Mouse (Mus musculus): ENCODE measurements around the gene Gsg1l.

Gsg1l gene

DNA sequence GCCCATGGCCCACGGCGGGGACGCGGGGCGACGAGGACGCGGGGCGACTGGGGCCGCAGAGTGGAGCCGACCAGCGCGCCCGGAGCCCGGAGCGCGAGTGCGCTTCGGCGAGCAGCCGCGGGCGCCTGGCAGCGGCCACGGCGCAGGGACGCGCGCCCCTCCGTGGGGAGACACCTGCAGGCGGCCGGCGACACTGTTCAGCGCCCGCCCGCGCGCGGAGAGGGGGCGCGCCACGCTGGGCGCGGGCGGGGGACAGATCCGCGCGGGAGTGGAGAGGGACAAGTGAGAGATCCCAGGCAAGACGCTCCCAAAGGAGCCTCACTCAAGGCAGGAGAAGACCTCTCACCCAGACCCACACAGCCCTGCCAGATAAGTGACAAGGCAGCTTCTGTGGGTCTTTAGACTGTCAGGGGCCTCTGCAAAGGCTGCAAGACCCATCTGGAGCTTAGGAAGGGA lies at the start of gene Gsg1l:
Gene Gsg1l (minus strand): TSS at position 126 of the 456 bp plus-strand sequence.
- no peak for DNase-seq (ENCODE audit: low read depth, low spot score)

DNA sequence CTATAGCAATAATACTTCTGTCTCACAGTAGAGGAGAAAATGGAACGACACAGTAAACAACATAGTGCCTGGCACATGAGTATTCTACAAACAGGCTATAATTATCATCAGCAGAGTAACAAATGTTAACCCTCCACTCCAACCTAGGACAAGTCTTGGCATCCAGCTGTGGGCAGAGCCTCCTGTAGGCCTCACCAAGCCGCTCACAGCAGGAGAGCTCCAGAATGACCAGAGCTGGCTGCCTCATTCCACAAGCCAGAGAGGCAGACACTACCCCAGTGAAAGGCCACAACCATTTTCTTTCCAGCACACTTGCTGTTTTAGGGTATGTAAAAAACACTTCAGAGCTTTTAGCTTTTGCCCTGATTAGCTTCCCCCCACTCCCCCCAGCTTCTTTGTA lies 45.5 kb upstream of the Gsg1l start:
- no peak for DNase-seq (ENCODE audit: low read depth, low spot score)

DNA sequence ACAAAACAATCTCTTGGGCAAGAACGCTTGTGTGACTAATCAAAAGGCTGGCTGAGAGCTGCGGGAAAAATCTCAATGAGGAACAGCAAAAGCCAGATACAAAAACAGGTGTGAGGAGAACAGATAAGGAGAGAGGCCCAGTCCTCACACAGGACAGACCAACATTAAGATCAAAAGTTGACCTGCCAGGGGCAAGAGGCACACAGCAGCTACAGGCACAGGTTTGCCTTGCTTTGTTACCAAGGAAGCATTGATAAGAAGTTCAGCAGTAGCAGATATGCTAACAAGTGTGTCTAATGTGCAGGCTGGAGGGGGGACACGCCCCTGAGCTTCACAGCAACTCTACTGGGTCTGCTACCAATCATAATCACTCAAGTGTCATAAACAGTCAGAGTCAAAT lies 44.3 kb upstream of the Gsg1l start:
- no peak for DNase-seq (ENCODE audit: low read depth, low spot score)

DNA sequence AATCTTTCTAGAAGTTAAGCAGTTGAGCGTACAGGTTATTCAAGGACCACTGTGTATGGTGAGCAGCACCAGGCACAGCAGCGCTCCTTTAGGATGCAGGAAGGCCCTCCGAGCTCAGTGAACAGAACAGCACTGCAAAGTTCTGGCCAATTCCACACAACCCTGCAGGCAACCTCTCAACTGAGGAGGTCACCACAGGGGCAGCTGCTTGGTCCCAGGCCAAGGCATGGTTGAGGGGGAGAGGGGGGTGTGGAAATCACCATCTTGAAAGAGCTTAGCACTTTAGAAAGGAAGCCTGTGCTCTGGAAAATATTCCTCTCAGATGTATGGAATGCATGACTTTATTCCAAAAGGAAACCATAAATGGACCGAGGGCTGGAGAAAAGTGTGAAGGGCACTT lies 39.3 kb upstream of the Gsg1l start:
- DNase-seq (ENCODE audit: low read depth, low spot score): no peak

DNA sequence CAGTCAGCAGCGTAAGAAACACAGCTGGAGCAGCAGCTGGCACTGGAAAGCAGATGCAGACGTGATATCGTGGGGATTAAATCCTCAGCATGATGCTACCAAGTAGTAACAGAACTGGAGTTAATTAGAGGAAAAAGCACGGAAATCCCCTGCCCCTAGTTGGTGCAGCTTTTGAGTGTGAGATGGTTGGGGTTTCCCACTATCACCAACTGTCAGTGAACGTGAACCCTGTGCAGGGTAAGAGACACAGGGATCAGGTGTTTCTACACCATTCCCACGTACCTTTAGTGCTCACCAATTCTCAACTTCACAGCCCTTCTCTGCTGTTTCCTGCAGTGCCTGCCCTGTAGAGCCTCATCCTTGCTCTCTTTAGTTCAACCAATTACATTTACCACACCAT lies 37.6 kb upstream of the Gsg1l start:
- DNase-seq (ENCODE audit: low read depth, low spot score): no peak

DNA sequence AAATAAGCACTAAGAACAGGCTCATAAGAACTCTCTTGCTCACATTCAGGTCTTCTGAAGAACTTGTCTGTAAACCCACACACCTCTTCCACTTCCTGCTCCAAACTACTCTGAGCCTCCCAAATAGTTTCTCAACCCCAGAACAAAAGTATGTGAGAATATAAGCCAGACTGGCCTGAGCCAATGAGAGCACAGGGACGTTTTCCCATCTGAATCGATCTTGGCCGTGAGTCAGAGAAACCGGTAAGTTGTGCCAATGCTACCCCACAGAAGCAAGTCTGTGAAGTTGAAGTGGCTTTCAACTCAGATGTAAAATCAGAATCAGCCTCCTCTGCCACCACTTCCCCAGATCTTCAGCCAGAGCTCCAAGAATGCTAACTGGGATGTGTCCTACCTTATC lies 31.1 kb upstream of the Gsg1l start:
- DNase-seq (ENCODE audit: low read depth, low spot score): no peak

DNA sequence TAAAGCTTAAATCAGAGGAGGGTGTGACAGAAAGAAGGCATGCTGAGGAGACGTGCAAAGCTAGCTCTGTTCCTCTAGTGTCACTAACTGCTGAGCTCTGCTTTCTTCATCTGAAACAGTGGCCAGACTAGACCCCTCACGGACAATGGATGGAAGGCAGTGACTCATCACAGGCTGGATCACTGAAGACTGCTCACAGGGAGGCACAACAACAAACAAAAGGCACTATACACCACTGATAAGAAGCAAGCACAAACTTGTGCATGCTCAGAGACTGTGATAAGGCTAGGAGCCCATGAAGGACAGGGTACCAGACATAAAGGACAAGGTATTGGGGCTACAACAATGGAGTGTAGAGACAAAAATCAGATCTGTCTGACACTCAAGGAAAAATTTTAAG lies 29.0 kb upstream of the Gsg1l start:
- DNase-seq (ENCODE audit: low read depth, low spot score): no peak

DNA sequence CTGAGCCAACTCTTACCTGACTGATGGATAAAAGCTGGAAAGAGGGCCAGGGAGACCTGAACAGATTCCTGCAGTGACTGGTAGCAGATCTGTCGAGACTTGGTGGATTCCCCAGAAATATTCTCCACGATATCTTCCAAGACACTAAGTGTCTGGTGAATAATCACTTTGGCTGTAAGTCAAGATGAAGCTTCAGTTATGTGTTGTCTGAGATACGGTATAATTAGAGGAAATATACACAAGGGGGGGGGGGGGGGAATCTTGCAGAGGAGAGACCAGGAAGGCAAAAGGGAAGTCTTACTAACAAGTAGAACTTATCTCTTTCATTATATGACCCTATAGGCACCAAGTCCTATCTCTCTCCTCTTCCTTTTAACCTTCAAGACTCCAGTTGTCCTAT lies 27.7 kb upstream of the Gsg1l start:
- DNase-seq (ENCODE audit: low read depth, low spot score): no peak

DNA sequence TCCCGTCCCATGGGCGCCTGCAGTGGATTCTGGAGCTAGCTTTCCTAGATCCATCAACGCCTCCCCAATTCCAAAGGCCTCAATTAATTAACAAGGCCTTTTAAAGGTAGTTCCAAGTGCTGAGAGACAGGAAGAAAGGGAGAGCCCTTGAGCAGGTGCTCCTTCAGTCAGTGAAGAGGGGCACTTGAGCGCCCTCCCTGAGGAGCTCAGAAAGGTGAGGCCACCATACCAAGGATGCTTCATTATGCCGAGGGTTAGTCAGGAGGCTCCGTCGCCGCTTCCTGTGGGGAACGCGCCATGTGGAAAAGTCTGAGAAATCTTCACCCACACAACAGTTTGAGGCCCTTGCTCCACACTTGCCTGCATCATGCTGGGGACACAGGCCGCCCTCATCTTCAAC lies 18.2 kb upstream of the Gsg1l start:
- DNase-seq (ENCODE audit: low read depth, low spot score): no peak

DNA sequence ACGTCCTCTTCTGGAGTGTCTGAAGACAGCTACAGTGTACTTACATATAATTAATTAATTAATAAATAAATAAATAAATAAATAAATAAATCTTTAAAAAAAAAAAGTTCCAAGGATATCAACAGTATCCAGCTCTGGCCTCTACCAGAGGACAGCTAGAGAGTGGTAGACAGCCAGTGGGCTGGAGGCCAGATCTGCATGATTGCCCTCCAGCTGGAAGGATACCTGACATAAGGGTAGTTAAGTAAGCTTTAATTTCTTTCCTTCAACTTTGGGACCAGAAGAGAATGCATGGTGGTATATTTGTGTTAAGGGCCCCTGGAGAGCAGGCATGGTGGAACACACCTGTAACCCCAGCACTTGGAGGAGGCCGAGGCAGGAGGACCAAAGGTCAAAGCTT lies 17.6 kb upstream of the Gsg1l start:
- DNase-seq (ENCODE audit: low read depth, low spot score): no peak

DNA sequence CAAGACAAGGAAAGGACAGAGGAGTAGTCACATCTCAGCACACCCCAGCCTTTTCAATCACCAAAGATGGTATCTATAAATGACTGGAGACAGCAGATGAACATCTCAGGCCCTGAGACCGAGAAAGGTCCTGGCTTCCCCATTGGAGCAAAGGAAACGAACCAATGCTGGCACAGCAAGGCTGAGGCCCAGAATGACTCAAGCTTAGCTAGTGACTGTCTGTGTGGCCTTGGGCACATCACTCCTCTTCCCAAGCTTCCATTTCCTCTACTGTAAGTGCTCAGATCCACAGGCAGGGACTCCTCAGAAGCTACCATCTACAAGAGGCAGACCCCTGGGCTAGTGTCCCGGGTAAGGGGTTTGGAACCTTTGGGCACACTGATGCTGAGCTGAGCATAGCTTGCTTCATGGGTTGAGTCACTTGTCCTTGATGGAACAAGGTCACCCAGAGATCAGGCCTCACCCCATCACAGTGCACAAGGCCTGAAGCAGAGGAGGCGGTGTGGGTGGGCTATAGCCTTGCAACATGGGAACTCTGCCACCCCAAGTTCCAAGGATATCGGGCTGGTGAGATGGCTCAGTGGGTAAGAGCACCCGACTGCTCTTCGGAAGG lies 17.1 kb upstream of the Gsg1l start:
- no peak for DNase-seq (ENCODE audit: low read depth, low spot score)

DNA sequence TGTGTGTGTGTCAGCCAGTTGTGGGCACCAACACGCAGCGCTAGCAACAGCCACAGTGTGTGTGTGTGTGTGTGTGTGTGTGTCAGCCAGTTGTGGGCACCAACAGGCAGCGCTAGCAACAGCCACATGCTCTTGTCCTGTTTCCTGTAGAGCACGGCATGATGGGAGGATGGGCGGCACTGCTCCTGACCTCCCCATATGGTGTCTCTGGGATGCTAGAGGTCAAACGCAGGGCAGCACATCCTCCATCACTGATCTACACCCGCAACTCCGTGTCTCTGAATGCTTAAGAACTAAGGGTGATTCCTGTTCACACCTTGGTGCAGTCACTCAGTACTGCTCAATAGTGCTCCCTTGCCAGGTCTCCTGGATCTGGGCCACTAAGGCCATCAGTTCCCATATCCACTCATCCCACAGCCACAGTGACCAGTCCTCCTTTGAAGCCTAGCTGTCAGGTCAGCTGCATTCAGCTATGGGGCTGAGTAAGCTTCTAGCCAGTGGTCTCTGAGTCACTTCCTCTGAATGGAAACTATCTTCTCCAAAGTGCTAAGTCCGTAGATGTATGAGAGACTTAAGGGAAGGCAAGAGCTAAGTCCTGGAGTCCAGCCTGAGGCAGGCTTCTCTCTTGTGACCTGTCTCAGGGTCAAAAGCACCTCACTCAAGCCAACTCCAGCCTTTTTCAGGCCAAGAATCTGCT lies 15.2 kb upstream of the Gsg1l start:
- DNase-seq (ENCODE audit: low read depth, low spot score): no peak

DNA sequence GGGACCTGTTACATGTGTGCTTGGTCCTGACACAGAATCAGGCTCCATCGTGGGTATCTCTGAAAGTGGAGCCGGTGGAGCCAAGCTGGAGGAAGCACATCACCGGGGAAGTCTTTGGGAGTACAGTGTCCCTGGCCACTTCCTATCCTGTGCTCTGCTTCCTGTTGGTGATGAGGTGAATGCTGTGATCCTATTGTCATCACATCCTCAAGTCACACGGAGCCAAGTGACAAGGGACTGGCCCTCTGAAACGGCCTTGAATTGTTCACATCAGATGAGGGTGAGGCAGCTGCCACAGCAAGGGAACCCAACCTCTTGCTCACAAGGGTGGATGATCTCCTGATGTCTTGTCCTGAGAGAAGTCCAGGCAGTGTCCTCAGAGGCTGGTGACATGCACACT lies 14.4 kb upstream of the Gsg1l start:
- no peak for DNase-seq (ENCODE audit: low read depth, low spot score)

DNA sequence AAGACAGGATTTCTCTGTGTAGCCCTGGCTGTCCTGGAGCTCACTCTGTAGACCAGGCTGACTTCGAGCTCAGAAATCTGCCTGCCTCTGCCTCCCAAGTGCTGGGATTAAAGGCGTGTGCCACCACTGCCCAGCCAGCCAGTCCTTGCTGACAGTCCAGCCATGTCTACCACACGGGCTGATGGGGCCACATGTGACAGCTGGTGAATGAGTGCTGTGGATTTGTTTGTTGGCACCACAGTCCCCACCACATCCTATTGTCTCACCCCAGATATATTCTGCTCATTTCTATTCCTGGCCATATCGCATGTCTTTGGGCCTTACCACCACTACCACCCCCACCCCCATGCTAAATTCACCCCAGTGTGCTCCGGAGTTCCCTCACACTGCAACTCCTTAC lies 12.5 kb upstream of the Gsg1l start:
- DNase-seq (ENCODE audit: low read depth, low spot score): no peak

DNA sequence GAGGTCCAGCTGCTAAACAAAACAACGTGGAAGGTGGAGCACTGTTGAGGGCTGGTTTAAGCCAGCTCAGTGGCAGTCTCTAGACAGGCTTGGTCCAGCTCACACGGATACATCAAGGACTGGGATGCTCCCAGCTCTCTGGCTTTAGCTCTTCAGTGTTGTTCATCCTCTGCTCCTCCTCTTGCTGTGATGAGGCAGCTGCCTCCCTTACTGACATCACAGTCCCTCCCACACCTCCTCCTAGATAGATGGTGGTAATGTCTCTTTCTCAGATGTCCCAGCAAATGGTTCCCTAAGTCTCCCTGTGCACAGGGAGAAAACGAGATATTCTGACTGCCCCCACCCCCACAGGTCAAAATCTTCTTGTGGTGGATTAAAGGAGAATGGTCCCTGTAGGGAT lies 11.0 kb upstream of the Gsg1l start:
- DNase-seq (ENCODE audit: low read depth, low spot score): no peak

DNA sequence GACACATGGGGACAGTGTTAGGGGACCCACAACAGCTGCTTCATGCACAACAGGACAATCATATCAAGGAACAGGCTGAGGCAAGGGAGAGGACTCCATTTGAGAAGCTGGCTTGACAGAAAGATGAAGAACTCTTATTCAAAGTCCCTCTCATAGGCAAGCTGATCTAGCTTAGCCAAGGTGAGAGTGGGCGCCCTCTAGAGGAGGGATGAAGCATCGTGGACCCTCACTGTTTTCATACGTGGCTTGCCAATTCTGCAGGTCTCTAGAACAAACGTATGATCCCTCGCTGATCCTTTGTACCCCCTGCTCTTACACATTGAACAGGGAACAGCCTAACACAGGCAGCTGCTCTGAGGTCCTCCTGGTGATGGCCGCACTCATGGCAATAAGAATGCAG lies 7.6 kb upstream of the Gsg1l start:
- DNase-seq (ENCODE audit: low read depth, low spot score): peak; percentile 46

DNA sequence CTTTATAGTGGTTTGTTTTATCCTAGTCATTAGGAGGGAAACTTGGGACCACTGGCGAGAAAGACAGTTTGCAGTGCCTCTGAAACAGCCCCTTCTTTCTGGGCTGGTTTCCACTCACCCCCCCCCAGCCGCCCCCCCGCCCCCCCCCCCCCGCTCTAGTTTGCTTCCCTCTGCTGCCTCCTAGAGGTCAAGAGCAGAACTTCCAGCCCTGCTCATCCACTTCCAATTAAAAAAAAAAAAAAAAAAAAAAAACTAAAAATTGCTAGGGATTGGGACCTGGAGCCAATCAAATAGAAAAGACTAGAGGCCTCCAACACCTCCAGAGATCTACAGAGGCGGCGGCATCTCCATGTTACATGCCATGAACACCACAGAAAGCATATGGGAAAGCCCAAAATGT lies 5.9 kb upstream of the Gsg1l start:
- no peak for DNase-seq (ENCODE audit: low read depth, low spot score)

DNA sequence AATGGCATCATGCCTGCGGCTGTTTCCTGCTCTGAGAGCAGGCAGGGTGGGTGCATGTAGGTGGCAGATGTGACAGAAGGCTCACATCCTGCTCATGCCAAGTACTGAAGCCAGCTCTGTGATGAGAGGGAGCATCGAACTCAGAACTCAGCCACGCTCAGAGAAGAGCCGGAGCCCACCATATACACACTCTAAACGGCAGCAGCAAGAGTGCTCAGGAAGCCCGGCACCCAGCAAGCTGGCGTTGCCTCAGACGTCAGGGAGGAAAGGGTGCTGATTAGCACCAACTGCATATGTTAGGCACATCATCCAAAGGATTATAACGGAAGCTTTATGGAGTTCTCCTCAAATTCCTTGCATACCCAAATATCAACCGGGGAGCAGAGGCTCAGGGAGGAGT lies 5.4 kb upstream of the Gsg1l start:
- no peak for DNase-seq (ENCODE audit: low read depth, low spot score)

DNA sequence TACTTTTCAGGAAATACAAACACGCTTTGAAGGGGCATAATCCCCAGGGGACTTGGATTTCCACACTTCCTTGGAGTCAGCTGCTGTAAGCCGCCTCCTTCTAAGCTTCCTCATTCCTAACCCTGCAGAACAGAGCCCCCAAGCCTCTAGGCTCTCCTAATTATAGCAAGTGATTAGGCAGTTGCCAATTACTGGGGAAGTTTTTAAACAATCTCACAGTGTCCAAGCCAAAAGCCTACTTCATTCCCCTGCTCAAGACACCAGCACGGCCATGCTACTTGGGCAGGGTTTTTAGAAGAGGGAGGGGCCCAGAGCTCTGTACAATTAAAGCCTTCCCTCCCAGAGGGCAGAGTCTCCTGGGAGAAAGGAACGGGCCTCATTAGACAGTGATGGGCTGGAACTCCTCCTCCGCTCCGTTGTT lies 4.1 kb upstream of the Gsg1l start:
- DNase-seq (ENCODE audit: low read depth, low spot score): no peak

DNA sequence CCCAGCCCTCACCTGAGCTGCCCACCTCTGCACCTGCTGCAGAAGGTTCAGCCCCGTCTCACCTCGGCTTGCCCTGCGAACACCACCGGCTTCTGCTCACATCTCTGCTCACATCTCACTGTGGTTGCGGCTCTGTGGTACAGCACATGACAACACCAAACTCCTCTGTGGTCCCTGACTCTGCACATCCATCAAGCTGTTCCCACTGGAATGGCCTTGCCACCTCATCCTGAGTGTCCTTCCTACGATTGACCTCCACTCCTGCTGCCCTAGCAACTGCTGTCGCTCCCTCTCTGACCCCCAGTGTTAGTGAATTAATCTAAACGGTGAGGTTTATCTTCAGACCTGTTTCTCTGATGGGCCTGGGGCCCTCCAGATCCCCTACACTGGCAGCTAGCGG lies 2.9 kb upstream of the Gsg1l start:
- DNase-seq (ENCODE audit: low read depth, low spot score): no peak

DNA sequence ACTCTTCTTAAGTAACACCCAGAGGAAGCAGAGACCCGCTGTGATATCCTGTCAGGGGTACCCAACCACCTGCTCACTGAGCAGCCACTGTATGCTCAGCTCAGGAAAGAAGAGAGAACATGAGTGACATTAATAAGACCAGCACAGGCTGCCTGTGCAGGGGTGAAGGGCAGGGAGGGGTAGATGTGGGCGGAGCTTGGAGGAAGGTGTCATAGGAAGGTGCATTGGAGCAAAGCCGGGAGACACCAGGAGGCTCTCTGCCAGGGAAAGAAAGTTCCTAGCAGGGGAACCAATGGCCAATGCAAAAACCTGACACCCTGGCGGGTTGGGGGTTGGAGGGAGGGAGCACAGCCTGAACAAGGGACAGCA lies 1.8 kb upstream of the Gsg1l start:
- no peak for DNase-seq (ENCODE audit: low read depth, low spot score)

DNA sequence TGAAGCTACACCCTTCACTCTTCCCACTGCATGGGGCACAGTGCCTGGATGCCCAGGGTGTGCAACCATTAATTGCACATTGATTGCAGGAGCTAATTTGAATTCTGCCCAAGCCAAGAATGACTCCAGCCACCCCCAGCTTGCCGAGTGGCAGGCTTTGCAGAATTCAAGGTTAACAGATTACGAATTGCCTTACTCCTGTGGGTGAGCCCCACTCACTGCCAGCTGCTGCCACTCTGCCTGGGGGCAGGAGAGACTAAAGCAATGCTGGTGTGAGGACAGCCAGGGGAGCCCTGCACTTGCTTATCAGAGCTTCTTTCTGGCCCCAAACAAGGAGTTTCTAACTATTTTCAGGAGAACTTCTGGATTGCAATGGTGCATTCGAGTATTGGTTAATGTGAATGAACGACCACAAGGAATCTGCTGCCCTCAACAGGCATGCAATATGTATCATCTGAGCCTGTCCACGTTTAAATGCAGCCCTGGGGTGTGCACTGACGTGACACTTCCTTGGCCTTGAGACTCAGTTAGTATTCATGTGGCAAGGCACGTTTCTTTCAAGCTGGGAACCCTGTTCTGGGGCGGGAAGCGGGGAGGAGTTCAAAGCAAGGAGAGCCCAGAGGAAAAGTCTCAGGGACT lies 1.2 kb upstream of the Gsg1l start:
- no peak for DNase-seq (ENCODE audit: low read depth, low spot score)

DNA sequence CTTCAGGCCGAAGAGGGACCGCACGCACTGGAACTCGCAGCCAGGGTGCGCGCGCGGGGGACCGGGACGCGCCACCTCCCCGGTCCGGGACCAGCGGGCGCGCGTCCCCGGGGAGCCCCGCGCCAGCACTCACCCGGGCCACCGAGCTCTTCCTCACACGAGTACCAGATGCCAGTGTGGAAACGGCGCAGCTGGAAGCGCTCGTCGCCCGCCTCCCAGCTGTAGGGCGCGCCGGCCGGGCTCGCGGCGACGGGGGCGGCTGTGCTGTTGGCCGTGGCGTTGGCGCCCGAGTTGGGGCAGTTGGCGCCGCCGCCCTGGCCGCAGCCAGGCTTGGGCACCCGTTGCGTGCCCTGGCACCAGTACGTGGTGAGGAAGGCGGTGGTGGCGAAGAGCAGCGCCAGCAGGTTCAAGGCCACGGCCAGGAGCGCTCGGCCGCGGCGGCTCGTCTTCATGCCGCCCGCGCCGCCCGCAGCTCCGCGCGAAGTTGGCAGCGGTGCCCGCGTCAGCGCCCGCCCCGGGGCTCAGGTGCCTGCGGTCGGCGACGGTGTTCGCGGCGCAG lies 405 bp downstream of the Gsg1l start:
- no peak for DNase-seq (ENCODE audit: low read depth, low spot score)
